Mouse (Mus musculus) hindbrain, embryonic 10.5 days (tissue): ENCODE data around the gene Pou2f2. TPM values are rescaled to one million over a fixed set of nuclear protein-coding genes. Genes with fewer than 3 reads are reported as not detected.

Experiments
- DNase-seq: peaks from one replicate; pipeline ENCODE4 v3.0.0-alpha.2; 2017; ENCODE audit warnings: low spot score
- H3K27ac ChIP-seq: fragments of 300-500 bp; sonication (generic); 2 replicates; pipeline ENCODE4 v1.5.1; 2016; ENCODE audit warnings: mild to moderate bottlenecking, moderate library complexity
- H3K27me3 ChIP-seq: fragments of 300-500 bp; sonication (generic); 2 replicates; pipeline ENCODE4 v1.6.1; 2016; ENCODE audit warnings: mild to moderate bottlenecking; ENCODE audit not compliant: poor library complexity, insufficient read depth, severe bottlenecking
- H3K36me3 ChIP-seq: fragments of 300-500 bp; sonication (generic); 2 replicates; pipeline ENCODE4 v1.6.1; 2016; ENCODE audit warnings: mild to moderate bottlenecking, moderate library complexity
- H3K4me1 ChIP-seq: fragments of 300-500 bp; sonication (generic); replicated peaks from 2 replicates; pipeline ENCODE4 v1.6.1; 2016; ENCODE audit warnings: mild to moderate bottlenecking
- H3K4me3 ChIP-seq: fragments of 300-500 bp; sonication (generic); 2 replicates; pipeline ENCODE4 v1.5.1; 2016; ENCODE audit warnings: mild to moderate bottlenecking, moderate library complexity
- H3K9me3 ChIP-seq: fragments of 300-500 bp; sonication (generic); 2 replicates; pipeline ENCODE4 v1.6.1; 2016; ENCODE audit warnings: mild to moderate bottlenecking, moderate library complexity
- WGBS: fragments of 180-500 bp; shearing (Covaris S2); methylation state at CpG from one replicate; pipeline ENCODE4 v1.1.7; 2016; 5-methylcytosine and 5-hydroxymethylcytosine counted together
- polyA plus RNA-seq: library from polyadenylated mRNA; unstranded; fragments of >200 nt; fragmentation: Nextera tagmentation; extraction: Ambion mirVana; gene quantifications from 2 replicates; pipeline ENCODE4 v1.2.1, GENCODE M21; 2016

Pou2f2 gene
- polyA plus RNA-seq, 1 experiment from 2014 or later = 41.0 TPM

GRCm38 (mm10) chr7:25213099-25213498 lies 33.6 kb upstream of the Pou2f2 start:
- Histone ChIP-seq H3K4me3 (no peak overlapping the region), H3K36me3 (peaks cover 52% of the 10 kb centered on the region), H3K27ac (no peak overlapping the region), H3K27me3 (peaks cover 5% of the 10 kb centered on the region; the same call in 1 of the 2 replicates), H3K9me3 (no peaks in the 10 kb centered on the region), H3K4me1 (peaks cover 5% of the 10 kb centered on the region)
- DNase-seq = no peak
- WGBS = 87% methylated on average over 3 of the region's 3 CpGs

- no peak overlapping the region for H3K4me3 ChIP-seq
- H3K9me3 ChIP-seq = no peaks in the 10 kb centered on the region
- H3K36me3 ChIP-seq = peaks cover 71% of the 10 kb centered on the region
- WGBS = 89% methylated on average over 4 of the region's 4 CpGs
- H3K4me1 ChIP-seq = 0 out of 2 replicates have a peak, but pooled peaks cover 2% of the 10 kb centered on the region
- no peaks in the 10 kb centered on the region for H3K27me3 ChIP-seq
- no peak for DNase-seq
- no peak overlapping the region for H3K27ac ChIP-seq
Measured at GRCm38 (mm10) chr7:25210482-25210881, 31.0 kb upstream of the Pou2f2 start.

- H3K27me3 ChIP-seq = no peaks in the 10 kb centered on the region
Measured at GRCm38 (mm10) chr7:25209161-25209622, 29.7 kb upstream of the Pou2f2 start.

GRCm38 (mm10) chr7:25206094-25206830 lies 26.7 kb upstream of the Pou2f2 start:
- H3K4me3 ChIP-seq = no peak overlapping the region
- DNase-seq = no peak
- H3K27ac ChIP-seq = no peak overlapping the region
- WGBS = 91% methylated on average over 16 of the region's 16 CpGs
- H3K4me1 ChIP-seq = 0 out of 2 replicates have a peak, but pooled peaks cover 5% of the 10 kb centered on the region
- H3K36me3 ChIP-seq = peaks cover 91% of the 10 kb centered on the region
- no peaks in the 10 kb centered on the region for H3K9me3 ChIP-seq
- H3K27me3 ChIP-seq = no peaks in the 10 kb centered on the region

More at GRCm38 (mm10) chr7:25209161-25209622, 29.7 kb upstream of the Pou2f2 start:
- H3K9me3 ChIP-seq = no peaks in the 10 kb centered on the region
- WGBS = 84% methylated on average over 3 of the region's 3 CpGs
- 0 out of 2 replicates have a peak, but pooled peaks cover 5% of the 10 kb centered on the region for H3K4me1 ChIP-seq
- H3K36me3 ChIP-seq = peaks cover 72% of the 10 kb centered on the region
- DNase-seq = no peak
- H3K4me3 ChIP-seq = no peak overlapping the region
- H3K27ac ChIP-seq = no peak overlapping the region

DNA sequence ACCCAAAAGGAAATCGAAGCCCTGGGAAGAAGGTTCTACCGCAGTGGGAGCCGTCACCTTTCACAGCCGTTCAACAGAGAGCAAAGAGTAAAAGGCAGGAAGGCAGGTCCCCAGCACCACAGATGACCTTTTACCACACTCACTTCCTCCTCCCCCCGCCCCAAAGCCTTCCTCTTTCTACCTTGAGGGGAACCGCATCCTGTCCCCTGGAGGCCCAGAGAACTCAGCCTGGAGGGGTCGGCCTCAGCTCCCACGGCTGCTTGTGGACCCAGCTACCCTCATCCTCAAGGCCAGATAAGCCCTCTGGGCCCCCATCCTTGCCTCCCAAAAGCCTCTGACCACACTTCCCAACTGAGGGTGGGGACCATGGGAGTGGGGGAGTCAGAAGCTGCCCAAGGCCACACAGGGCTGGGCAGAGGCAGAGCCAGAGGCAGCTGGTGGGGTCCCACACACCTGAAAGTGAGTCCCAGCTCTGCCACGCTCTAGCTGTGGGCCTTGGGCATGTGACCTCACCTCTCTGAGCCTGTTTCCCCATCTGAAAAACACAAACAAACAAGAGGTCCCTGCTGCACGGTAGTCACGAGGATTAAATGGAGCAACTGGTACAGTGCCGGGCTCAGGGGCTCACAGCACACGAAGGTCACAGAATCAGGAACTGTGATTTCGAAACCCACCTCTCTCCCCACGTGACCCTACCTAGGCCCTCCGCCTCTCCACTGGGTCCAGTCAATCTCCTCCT lies 26.0 kb upstream of the Pou2f2 start:
- Histone ChIP-seq H3K27me3 (no peaks in the 10 kb centered on the region), H3K9me3 (no peaks in the 10 kb centered on the region), H3K4me1 (0 out of 2 replicates have a peak, but pooled peaks cover 5% of the 10 kb centered on the region), H3K36me3 (peaks cover 83% of the 10 kb centered on the region), H3K4me3 (no peak overlapping the region), H3K27ac (no peak overlapping the region)
- WGBS = 86% methylated on average over 16 of the region's 16 CpGs
- no peak for DNase-seq

DNA sequence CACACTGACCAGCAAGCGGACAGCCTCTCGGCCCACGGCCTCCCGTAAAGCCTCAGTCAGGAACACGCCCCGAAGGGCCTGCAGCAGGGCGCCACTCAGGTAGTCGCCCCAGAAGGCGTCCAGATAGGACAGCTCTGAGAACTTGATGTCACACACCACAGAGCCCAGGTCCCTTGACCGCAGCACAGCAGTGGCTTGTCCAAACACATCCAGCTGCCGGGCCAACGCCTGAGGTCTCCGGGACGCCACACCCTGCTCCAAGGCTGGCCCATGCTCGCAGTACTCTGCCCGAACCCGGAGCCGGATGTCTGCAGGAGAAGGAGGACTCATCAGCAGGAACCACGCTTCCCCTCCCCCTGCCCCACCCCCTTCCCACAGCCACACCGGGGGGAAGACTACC lies 24.1 kb upstream of the Pou2f2 start:
- Histone ChIP-seq H3K4me1 (0 out of 2 replicates have a peak, but pooled peaks cover 5% of the 10 kb centered on the region), H3K27ac (no peak overlapping the region), H3K27me3 (no peaks in the 10 kb centered on the region), H3K9me3 (no peaks in the 10 kb centered on the region), H3K36me3 (peaks cover 64% of the 10 kb centered on the region), H3K4me3 (no peak overlapping the region)
- WGBS = 93% methylated on average over 20 of the region's 20 CpGs
- DNase-seq = no peak

DNA sequence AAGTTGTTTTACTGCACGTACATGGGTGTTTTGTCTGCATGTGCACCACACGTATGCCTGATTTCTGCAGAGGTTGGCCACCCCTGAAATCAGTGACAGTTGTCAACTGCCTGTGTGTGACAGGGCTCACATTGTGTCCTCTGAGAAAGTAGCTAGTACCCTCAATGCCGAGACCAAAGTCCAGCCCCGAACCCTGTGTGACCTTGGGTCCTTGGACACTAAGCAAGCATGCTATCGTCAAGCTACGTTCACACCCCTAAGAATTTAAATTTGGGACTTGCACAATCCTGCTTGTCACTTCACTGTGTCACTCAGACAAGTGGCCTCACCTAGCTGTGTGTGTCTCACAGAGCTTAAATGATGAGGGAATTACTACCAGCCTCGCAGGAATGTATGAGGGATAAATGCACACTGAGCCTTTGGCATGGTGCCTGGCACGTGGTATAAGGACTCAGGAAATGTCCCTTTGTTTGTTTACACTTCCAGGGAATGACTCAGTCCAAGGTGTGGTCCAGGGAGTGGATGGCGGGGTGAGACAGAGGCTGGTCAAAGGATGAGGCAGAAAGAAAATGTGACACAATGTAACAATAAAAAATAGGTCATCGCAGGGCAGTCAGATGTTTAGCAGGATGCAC lies 18.0 kb upstream of the Pou2f2 start:
- WGBS = 78% methylated on average over 10 of the region's 10 CpGs
- Histone ChIP-seq H3K9me3 (no peaks in the 10 kb centered on the region), H3K4me1 (no peaks in the 10 kb centered on the region), H3K27me3 (no peaks in the 10 kb centered on the region), H3K27ac (no peak overlapping the region), H3K4me3 (no peak overlapping the region), H3K36me3 (peaks cover 10% of the 10 kb centered on the region)
- no peak for DNase-seq

DNA sequence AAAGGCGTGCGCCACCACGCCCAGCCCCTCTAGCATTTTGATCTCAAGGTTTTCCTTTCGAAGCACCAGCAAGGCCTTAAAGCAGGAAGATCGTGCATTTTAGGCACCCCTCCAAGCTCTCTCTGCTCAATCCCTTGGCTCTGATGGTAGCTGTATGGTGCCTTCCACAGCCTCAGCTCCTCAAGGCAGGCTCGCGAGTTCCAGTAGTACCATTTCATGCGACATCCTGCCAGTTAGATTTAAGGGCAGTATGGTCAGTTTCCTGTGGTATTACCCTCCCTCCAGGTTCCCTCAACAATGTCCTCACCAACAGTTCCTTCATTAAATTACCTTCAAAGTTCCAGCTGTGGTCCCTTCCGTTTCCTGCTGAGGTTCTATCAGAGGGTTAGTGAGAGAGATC lies 16.6 kb upstream of the Pou2f2 start:
- Histone ChIP-seq H3K4me1 (no peaks in the 10 kb centered on the region), H3K27me3 (no peaks in the 10 kb centered on the region), H3K9me3 (no peaks in the 10 kb centered on the region), H3K4me3 (no peak overlapping the region), H3K27ac (no peak overlapping the region), H3K36me3 (no peaks in the 10 kb centered on the region)
- WGBS = 86% methylated on average over 9 of the region's 9 CpGs
- DNase-seq = no peak

DNA sequence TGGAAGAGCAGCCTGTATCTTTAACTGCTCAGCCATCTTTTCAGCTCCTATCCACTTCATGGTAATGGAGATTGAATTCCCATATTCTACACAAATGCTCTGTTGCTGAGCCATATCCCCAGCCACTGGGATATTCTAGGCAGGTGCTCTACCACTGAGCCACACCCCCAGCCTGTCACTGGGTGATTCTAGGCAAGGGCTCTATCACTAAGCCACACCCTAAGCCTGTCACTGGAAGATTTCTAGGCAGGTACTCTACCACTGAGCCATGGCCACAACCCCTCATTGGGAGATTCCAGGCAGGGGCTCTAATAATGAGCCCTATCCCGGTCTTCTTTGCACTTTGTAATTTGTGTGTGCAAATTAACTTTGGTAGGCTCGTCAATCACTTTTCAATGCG lies 15.6 kb upstream of the Pou2f2 start:
- DNase-seq = no peak
- H3K27ac ChIP-seq = no peak overlapping the region
- H3K4me1 ChIP-seq = no peaks in the 10 kb centered on the region
- no peak overlapping the region for H3K4me3 ChIP-seq
- 80% methylated on average over 3 of the region's 3 CpGs for WGBS
- no peaks in the 10 kb centered on the region for H3K9me3 ChIP-seq
- H3K27me3 ChIP-seq = no peaks in the 10 kb centered on the region
- no peaks in the 10 kb centered on the region for H3K36me3 ChIP-seq

- Histone ChIP-seq H3K4me1 (0 out of 2 replicates have a peak, but pooled peaks cover 3% of the 10 kb centered on the region), H3K9me3 (no peaks in the 10 kb centered on the region), H3K4me3 (no peak overlapping the region), H3K36me3 (no peaks in the 10 kb centered on the region), H3K27ac (no peak overlapping the region), H3K27me3 (no peaks in the 10 kb centered on the region)
- no peak for DNase-seq
- 78% methylated on average over 8 of the region's 8 CpGs for WGBS
Measured at GRCm38 (mm10) chr7:25192110-25192509, 12.6 kb upstream of the Pou2f2 start.

- WGBS = 90% methylated on average over 11 of the region's 11 CpGs
- 0 out of 2 replicates have a peak, but pooled peaks cover 3% of the 10 kb centered on the region for H3K27me3 ChIP-seq
- H3K9me3 ChIP-seq = no peaks in the 10 kb centered on the region
- H3K36me3 ChIP-seq = no peaks in the 10 kb centered on the region
- DNase-seq = no peak
- H3K4me1 ChIP-seq = 0 out of 2 replicates have a peak, but pooled peaks cover 3% of the 10 kb centered on the region
- no peak overlapping the region for H3K27ac ChIP-seq
- no peak overlapping the region for H3K4me3 ChIP-seq
Measured at GRCm38 (mm10) chr7:25190806-25191205, 11.3 kb upstream of the Pou2f2 start.

- Histone ChIP-seq H3K27me3 (peaks cover 32% of the 10 kb centered on the region), H3K4me1 (0 out of 2 replicates have a peak, but pooled peaks cover 3% of the 10 kb centered on the region), H3K36me3 (no peaks in the 10 kb centered on the region), H3K4me3 (no peak overlapping the region), H3K9me3 (no peaks in the 10 kb centered on the region), H3K27ac (no peak overlapping the region)
- peak; percentile 92 for DNase-seq
- WGBS = 31% methylated on average over 21 of the region's 21 CpGs
Measured at GRCm38 (mm10) chr7:25187662-25188650, 8.4 kb upstream of the Pou2f2 start.
